Mouse (Mus musculus): Measurements from ENCODE around the gene Arl5a.
A peak's percentile ranks its signal among the peaks of the same experiment; 100 is the strongest.

The Arl5a gene

GRCm38 (mm10) chr2:52422871-52423610 is 1.7 kb downstream of the Arl5a start:
- no peak for DNase-seq (ENCODE audit: low spot score in 2 of 2)

GRCm38 (mm10) chr2:52421197-52421596 is 3.5 kb downstream of the Arl5a start:
- no peak for DNase-seq (ENCODE audit: low spot score in 2 of 2)

- no peak for DNase-seq (ENCODE audit: low spot score in 2 of 2)
Observed at GRCm38 (mm10) chr2:52420001-52420710, 4.5 kb downstream of the Arl5a start.

GRCm38 (mm10) chr2:52419295-52419694 is 5.4 kb downstream of the Arl5a start:
- no peak for DNase-seq (ENCODE audit: low spot score in 2 of 2)

GRCm38 (mm10) chr2:52412524-52413037 is 12.1 kb downstream of the Arl5a start:
- DNase-seq (ENCODE audit: low spot score in 2 of 2), result no peak

- DNase-seq (ENCODE audit: low spot score in 2 of 2), result no peak
Observed at GRCm38 (mm10) chr2:52406480-52406879, 18.2 kb downstream of the Arl5a start.

- DNase-seq (ENCODE audit: low spot score in 2 of 2), result no peak
Observed at GRCm38 (mm10) chr2:52405238-52405637, 19.5 kb downstream of the Arl5a start.

GRCm38 (mm10) chr2:52394529-52394928 is 30.2 kb downstream of the Arl5a start:
- peak; percentile 22 to 26 for DNase-seq (ENCODE audit: low spot score in 2 of 2)

GRCm38 (mm10) chr2:52390415-52390975 is 34.2 kb downstream of the Arl5a start:
- no peak for DNase-seq (ENCODE audit: low spot score in 2 of 2)

GRCm38 (mm10) chr2:52389975-52390374 is 34.7 kb downstream of the Arl5a start:
- DNase-seq (ENCODE audit: low spot score in 2 of 2), result no peak

GRCm38 (mm10) chr2:52386451-52386850 is 38.2 kb downstream of the Arl5a start:
- no peak for DNase-seq (ENCODE audit: low spot score in 2 of 2)

- no peak for DNase-seq (ENCODE audit: low spot score in 2 of 2)
Observed at GRCm38 (mm10) chr2:52386037-52386436, 38.7 kb downstream of the Arl5a start.

GRCm38 (mm10) chr2:52378848-52379261 is 45.8 kb downstream of the Arl5a start:
- no peak for DNase-seq (ENCODE audit: low spot score in 2 of 2)

GRCm38 (mm10) chr2:52378448-52378804 is 46.3 kb downstream of the Arl5a start, which contains the start of gene Neb:
Neb (minus strand) TSS chr2:52378474.
- no peak for DNase-seq (ENCODE audit: low spot score in 2 of 2)

GRCm38 (mm10) chr2:52377706-52378447 is 46.8 kb downstream of the Arl5a start:
- DNase-seq (ENCODE audit: low spot score in 2 of 2), result no peak

GRCm38 (mm10) chr2:52374706-52375105 is 50.0 kb downstream of the Arl5a start:
- DNase-seq (ENCODE audit: low spot score in 2 of 2), result no peak

GRCm38 (mm10) chr2:52372480-52372879 is 52.2 kb downstream of the Arl5a start:
- DNase-seq (ENCODE audit: low spot score in 2 of 2), result no peak

GRCm38 (mm10) chr2:52372080-52372479 is 52.6 kb downstream of the Arl5a start:
- no peak for DNase-seq (ENCODE audit: low spot score in 2 of 2)

GRCm38 (mm10) chr2:52371066-52371465 is 53.6 kb downstream of the Arl5a start:
- DNase-seq (ENCODE audit: low spot score in 2 of 2), result no peak

- no peak for DNase-seq (ENCODE audit: low spot score in 2 of 2)
Observed at GRCm38 (mm10) chr2:52369622-52370021, 55.1 kb downstream of the Arl5a start.

GRCm38 (mm10) chr2:52367665-52368064 is 57.0 kb downstream of the Arl5a start:
- no peak for DNase-seq (ENCODE audit: low spot score in 2 of 2)

GRCm38 (mm10) chr2:52367248-52367647 is 57.5 kb downstream of the Arl5a start:
- no peak for DNase-seq (ENCODE audit: low spot score in 2 of 2)

All from right cerebral cortex, adult 2 months (tissue).